Mouse (Mus musculus) induced T-regulatory cell, adult 2 months (primary cell): Measurements from ENCODE around the gene Smarcc1.
"Not testable (repeated sequence)": the region's sequence is repeated elsewhere in the genome, so short reads cannot be mapped to it uniquely, and the experiment has no call there.

ENCODE experiments used
- DNase-seq: peaks from one replicate; pipeline ENCODE4 v3.0.0-alpha.2; 2012; ENCODE audit warnings: low read depth

Smarcc1 gene

GRCm38 (mm10) chr9:110131525-110132197 is 14.2 kb downstream of the Smarcc1 start:
- peak; percentile 100 for DNase-seq

GRCm38 (mm10) chr9:110132201-110132605 is 14.7 kb downstream of the Smarcc1 start:
- peak; percentile 79 for DNase-seq

DNA sequence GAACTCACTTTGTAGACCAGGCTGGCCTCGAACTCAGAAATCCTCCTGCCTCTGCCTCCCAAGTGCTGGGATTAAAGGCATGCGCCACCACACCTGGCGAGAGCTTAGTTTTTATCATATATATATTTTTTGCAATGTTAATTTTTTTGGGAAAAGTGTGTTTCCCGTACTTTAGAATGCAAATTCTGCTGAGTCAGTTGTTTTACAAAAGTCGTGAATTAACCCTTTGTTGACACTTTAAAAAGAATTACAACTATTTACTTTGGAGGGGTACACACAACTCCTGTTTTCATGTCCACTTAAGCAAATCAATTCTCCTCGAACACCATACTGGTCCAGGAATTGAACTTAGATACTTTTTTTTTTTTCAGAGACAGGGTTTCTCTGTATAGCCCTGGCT is 15.4 kb downstream of the Smarcc1 start:
- peak; percentile 17 for DNase-seq

DNA sequence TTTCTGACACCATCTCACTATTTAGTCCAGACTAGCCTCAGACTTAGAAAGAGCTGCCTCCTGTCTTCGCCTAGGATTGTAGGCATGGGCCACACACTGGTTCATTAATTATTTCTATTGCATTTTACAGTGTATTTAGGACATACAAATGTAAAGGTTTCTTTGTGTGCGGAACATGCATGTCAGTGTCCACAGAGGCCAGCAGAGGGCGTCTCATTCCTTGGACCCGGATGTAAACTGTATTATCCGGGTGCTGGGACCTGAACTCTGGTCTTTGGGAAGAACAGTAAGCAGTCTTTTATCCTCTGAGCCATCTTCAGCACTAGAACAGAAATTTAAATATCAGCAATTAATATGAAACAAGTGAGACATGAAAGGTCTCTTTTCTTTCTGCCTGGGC is 16.7 kb downstream of the Smarcc1 start:
- peak; percentile 65 for DNase-seq

DNA sequence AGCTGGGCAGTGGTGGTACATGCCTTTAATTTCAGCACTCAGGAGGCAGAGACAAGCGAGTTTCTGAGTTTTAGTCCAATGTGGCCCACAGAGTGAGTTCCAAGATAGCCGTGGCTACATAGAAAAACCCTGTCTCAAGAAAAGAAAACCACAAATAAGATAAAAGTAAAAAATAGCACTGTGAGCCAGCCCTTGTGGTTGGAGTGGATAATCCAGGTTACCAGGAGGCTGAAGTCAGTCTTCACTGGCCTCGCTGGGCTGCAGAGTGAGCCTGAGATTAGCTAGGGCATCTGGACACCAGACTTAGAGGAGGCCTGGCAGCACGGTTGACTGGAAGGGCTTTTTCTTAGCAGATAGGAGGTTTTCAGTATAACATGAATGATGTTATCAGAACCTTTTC is 21.6 kb downstream of the Smarcc1 start:
- no peak for DNase-seq

DNA sequence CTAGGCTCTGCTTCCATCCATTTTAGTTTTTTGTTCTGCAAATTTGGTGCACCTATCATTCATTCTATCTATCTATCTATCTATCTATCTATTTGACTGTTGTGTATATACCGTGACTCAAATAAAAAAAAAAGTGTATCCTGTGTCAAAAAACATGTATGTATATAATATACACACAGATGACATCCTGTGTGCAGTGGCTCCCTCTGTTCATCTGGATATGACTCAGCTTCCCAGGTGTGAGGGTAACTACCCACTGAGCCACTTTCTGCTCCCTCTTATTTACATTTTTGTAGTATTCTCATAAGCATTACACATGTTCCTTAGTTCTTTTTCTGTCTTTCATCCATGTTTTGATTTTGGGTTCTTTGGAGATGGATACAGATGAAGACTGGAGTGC is 24.6 kb downstream of the Smarcc1 start:
- peak; percentile 44 for DNase-seq

DNA sequence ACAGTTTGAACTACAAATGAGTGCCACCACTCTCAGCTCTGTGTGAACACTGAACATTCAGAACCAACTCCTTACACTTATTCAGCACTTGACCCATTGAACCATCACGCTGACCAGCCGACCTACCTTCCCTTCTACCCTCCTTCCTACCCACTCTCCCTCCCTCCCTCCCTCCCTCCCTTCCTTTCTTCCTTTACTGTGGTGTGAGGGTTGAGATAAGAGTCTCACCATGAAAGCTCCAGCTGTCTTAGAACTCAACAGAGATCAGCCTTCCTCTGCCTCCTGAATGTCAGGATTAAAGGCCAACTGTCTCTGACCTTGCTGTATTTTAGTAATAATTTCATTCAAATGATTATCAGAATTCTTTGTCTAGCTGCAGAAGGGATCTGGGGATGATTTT is 31.1 kb downstream of the Smarcc1 start:
- DNase-seq: no peak

GRCm38 (mm10) chr9:110159036-110159435 is 41.5 kb downstream of the Smarcc1 start:
- no peak for DNase-seq

DNA sequence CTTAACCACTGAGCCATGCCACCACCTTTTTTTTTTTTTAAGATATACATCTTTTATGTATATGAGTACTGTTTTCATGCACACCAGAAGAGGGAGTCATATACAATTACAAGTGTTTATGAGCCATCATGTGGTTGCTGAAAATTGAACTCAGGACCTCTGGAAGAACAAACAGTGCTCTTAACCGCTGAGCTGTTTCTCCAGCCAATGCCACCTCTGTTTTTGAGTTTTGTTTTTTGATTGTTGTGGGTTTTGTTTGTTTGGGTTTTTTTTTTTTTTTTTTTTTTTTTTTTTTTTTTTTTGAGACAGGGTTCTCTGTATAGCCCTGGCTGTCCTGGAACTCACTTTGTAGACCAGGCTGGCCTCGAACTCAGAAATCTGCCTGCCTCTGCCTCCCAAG is 43.0 kb downstream of the Smarcc1 start:
- not testable (repeated sequence) for DNase-seq

- no peak for DNase-seq
These were observed 44.9 kb downstream of the Smarcc1 start for GRCm38 (mm10) chr9:110162441-110162840.

DNA sequence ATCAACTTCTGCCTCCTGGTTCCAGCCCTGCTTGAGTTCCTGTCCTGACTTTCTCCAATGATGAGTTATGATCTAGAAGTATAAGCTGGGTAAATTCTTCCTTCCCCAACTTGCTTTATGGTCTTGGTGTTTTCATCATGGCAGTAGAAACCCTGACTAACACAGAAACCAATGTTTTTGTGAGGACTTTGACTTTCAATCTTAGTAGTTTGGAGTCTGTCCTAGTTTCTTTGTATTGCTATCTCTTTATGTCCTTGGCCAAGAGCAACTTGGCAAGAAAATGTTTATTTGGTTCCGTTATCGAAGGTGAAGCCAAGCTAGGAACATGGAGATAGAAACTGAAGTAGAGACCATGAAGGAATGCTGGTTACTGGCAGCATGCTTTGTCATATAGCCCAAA is 45.6 kb downstream of the Smarcc1 start:
- no peak for DNase-seq

GRCm38 (mm10) chr9:110170858-110171257 is 53.4 kb downstream of the Smarcc1 start:
- DNase-seq: no peak

- DNase-seq: no peak
These were observed 82.4 kb downstream of the Smarcc1 start for GRCm38 (mm10) chr9:110199870-110200269.

DNA sequence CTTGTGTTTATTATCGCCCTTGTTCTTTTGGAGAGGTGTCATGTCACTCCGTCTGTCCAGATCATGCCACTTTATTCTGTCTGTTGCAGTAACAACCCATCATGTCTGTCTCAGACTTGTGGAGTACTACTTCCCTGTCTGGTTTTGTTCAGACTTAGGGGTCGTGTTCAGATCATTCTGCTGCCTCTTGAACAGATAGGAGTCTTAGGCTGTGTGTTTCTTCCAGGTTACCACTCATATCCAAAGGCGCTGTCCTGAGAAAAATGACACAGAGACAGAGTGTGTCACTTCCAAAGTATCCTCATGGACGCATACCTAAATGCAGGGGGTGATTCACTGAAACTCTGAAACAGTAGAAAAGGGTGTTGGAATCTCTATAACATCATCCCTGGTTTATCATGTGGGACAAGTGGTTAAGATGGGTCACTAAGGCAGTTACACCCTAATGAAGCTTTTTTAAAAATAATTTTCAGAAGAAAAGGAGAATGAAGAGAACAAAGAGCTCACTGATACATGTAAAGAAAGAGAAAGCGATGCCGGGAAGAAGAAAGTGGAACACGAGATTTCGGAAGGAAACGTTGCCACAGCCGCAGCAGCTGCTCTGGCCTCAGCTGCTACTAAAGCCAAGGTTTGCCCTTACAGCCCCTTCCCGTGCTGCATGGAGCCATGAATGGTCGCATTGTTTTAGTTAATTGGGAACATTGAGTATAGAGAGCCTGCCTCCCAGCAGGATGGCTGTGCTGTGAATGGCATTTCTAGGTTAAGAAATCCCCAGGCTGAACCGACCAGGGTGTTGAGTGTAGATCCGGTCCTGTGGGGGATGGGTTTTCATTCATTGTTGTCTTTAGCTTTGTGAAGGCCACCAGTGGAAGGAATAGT is 88.3 kb downstream of the Smarcc1 start:
- DNase-seq: no peak

- no peak for DNase-seq
These were observed 88.9 kb downstream of the Smarcc1 start for GRCm38 (mm10) chr9:110206437-110206836.

GRCm38 (mm10) chr9:110208265-110208664 is 90.8 kb downstream of the Smarcc1 start:
- no peak for DNase-seq

DNA sequence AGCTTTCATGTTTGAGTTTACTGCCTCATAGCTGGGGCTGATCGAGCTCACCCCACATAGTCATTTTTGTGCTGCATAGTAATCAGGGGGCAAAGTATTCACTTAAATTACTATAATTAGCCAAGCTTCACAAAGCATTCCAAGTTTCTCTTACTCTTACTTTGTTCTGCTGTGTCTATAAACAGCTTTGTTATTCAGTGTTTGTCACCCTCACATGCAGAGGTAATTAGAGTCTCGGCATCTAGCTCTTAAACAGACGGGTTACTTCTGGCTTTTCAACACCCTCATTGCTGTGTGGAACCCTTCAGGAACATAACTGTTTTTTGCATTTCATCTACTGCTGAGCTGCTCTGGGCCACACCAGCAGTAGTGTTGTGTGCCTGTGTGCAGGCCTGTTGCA is 91.5 kb downstream of the Smarcc1 start:
- no peak for DNase-seq

DNA sequence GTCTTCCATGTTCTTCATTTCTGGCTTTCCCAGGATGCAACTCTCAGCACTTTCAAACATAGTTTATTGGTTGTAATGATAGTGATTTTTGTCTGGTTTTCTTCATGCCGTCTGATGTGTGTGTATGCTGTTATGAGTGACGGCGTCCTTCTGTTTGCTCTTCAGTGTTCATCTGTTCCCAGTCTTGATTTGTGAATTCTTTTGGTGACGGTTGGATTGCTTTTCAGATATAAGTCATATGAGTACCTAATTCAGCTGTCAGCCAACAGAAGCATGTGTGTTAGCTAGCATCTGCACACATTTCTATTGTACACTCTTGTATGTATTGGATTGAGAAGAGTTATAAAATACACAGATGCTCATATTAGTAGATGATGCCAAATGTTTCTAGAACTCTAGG is 106.8 kb downstream of the Smarcc1 start:
- DNase-seq: no peak

GRCm38 (mm10) chr9:110226191-110226590 is 108.7 kb downstream of the Smarcc1 start:
- no peak for DNase-seq

GRCm38 (mm10) chr9:110228671-110229070 is 111.2 kb downstream of the Smarcc1 start:
- no peak for DNase-seq

GRCm38 (mm10) chr9:110229112-110229511 is 111.6 kb downstream of the Smarcc1 start:
- no peak for DNase-seq

DNA sequence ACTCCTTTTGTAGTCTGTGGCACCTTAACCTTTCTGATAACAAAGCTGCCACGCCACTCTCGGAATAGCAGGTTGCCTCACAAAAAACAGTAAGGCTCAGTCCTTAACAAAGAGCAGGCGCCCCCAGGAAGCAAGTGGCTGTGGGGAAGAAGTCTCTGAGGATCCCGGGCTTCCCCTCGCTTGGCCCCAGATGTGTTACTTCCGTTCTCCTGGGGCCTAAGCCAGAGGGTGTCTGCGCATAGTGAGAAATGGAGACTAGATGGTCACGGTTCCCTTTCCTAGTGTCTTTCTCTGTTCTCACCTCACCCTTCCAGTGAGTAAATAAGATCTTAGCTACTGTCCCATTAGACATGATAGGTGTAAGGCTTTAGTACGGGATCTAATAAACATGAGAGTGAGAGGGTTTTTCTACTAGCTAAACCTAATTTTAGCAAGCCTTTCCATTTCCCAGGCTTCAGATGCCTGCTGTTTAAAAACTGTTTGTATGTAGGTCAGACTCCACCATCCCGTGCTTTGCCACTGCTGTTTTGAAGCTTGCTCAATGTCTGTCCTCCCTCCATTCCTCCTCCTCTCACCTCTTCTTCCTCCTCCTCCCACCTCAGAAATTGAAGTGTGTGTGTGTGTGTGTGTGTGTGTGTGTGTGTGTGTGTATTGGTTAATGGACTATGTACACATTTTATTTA is 112.2 kb downstream of the Smarcc1 start:
- DNase-seq: peak; percentile 15
